Mouse (Mus musculus): ENCODE measurements around the gene Rbm18.

GRCm38 (mm10) chr2:36172574-36172973 is 36.0 kb upstream of the Rbm18 start:
- TF ChIP-seq CTCF (IDR thresholded peaks at IDR 0.05; ENCODE audit: low read depth, low read length) (no peak), POLR2A (IDR thresholded peaks at IDR 0.05; ENCODE audit: insufficient read depth, low read length) (no peak), EP300 (IDR thresholded peaks at IDR 0.05; ENCODE audit: insufficient read depth, low read depth, low read length) (no peak)

Data from ES-Bruce4 (cell line).